In the genomic region with DNA sequence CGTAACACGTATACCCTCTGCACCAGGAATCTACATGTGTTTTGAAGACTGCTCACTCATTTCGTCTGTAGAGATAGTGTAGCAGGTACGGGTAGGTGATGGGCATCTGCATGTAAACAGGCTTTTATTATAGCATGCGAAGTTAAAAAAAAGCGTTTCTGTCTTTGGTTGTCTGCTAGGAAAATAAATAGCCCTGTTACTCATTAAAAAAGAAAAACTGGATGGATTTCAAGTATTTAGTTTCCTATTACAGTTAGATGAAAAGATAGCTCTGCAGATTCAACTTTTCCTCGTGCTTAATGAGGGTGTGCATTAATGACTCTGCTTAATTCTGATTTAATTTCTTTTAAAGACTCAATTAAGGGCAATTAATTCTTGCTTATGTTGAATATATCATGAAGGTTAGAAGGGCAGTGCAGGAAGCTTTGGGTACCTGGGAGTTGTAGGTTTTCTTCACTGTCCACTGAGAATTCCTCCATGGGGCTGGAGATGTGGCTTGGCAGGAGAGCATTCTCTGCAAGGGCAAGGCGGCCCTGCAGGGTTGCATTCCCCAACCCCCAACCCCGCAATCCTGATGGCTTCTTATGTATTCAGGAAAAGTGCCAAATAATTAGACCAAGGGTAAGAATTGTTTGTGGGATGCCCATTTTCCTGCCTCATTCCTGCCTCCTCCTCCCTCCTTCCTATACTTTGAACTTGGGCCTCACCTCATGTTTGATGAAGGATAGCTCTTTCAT, we compare ENCODE assay signal across 14 mouse cellular contexts. TPM values are rescaled to one million over a fixed set of nuclear protein-coding genes. Genes with fewer than 3 reads are reported as not detected.
DNase-seq lines count a peak whose midpoint lies in the region; TF ChIP-seq lines count a peak whose summit lies in the region.
"Had no signal": no experiment of that assay in that cellular context is flagged by ENCODE, and none has a peak within 500 bp of the region (broad histone marks: within the 10 kb centered on the region; RNA-seq: fewer than 3 reads in every experiment).

No protein-coding gene starts in this region.

- no peaks in the 10 kb centered on the region for H3K27me3 ChIP-seq in liver, adult 2 months (ENCODE audit: control insufficient read depth, insufficient read depth, low read length)
- H3K27me3 ChIP-seq: CH12.LX; hindbrain, embryonic 13.5 days had no signal

- WGBS in liver, adult 2 months: 46% methylated on average over 9 of the region's 9 CpGs

- H3K4me1 ChIP-seq in liver, adult 2 months (ENCODE audit: control insufficient read depth, insufficient read depth, low read length): peaks cover 4% of the 10 kb centered on the region; the same call in 1 of the 2 replicates

- H3K79me2 ChIP-seq in liver, adult 2 months (ENCODE audit: control insufficient read depth, insufficient read depth, low read length): peaks cover 13% of the 10 kb centered on the region

- H3K27ac ChIP-seq in liver, adult 2 months (replicated peaks; ENCODE audit: insufficient read depth, low read depth, low read length): no peak overlapping the region
- H3K27ac ChIP-seq: hindbrain, embryonic 13.5 days; layer of hippocampus, adult 2 months had no signal

- no peak overlapping the region for H3K4me3 ChIP-seq in liver, adult 2 months (ENCODE audit: insufficient read depth, low read depth, low read length)
- H3K4me3 ChIP-seq: hindbrain, embryonic 13.5 days; layer of hippocampus, adult 2 months had no signal

- no peak overlapping the region for H3K9ac ChIP-seq in liver, adult 2 months (ENCODE audit: low read depth, low read length)
- H3K9ac ChIP-seq: hindbrain, embryonic 13.5 days had no signal

- TF ChIP-seq POLR2A in liver, adult 2 months (IDR thresholded peaks at IDR 0.05; ENCODE audit: extremely low read depth, insufficient read depth, low read length): no peak

- no peak for TF ChIP-seq CTCF in liver, adult 2 months (IDR thresholded peaks at IDR 0.05; ENCODE audit: low read depth, low read length)

- DNase-seq in liver, adult 2 months (ENCODE audit: extremely low read depth, low read depth, low spot score): peak; percentile 45
- no peak for DNase-seq in liver
- DNase-seq in MN1 (ENCODE audit: low spot score): peak; percentile 16
- peak; percentile 17 for DNase-seq in c-Kit-positive CD71-positive TER-119-positive erythroid progenitor cells, embryonic 14.5 days (ENCODE audit: low spot score)
- peak; percentile 51 for DNase-seq in kidney, postnatal 14 days
- DNase-seq in left cerebral cortex, adult 8-10 months (ENCODE audit: low spot score in 2 of 2): no peak
- DNase-seq in urinary bladder, postnatal 36 days (ENCODE audit: low spot score in 2 of 2): no peak
- DNase-seq: adrenal gland, postnatal 36 days; cerebellum, postnatal 10 days; heart, postnatal 10 days; midbrain, embryonic 14.5 days had no signal

- H3K36me3 ChIP-seq in liver, adult 2 months (ENCODE audit: control insufficient read depth, insufficient read depth, low read length): peaks cover 3% of the 10 kb centered on the region; the same call in 1 of the 2 replicates
- H3K36me3 ChIP-seq: hindbrain, embryonic 13.5 days had no signal

RNA-seq across cellular contexts. Expression of gene Pawr, which starts 29.7 kb away (rescaled TPM):
- 7.1 and 7.5 TPM in 2 replicates for total RNA-seq in liver, adult 2 months (2014; rRNA removed)
- 5.0 and 5.3 TPM in 2 replicates for polyA plus RNA-seq in liver, adult 2 months (2012; rRNA removed)
- 1 to 10 TPM; 2.2 to 3.4 (median 2.3) TPM for total RNA-seq in left cerebral cortex, adult 8-10 months (2022)
- total RNA-seq: CH12.LX had no signal

Comparison
In these comparisons a context has a peak if more than half of its experiments do, and no peak if none do; other contexts are left out.
1. DNase-seq: peak in liver, adult 2 months (single experiment), MN1 (single experiment), c-Kit-positive CD71-positive TER-119-positive erythroid progenitor cells, embryonic 14.5 days (single experiment) and kidney, postnatal 14 days (single experiment); none in liver (single experiment), left cerebral cortex, adult 8-10 months (0 of 2) and urinary bladder, postnatal 36 days (0 of 2).